Mouse (Mus musculus) hematopoietic stem cell, adult 5-6 weeks (primary cell): ENCODE data around the gene Dpy30. TPM values are rescaled to one million over a fixed set of nuclear protein-coding genes. Genes with fewer than 3 reads are reported as not detected.
"Not testable (repeated sequence)": the region's sequence is repeated elsewhere in the genome, so short reads cannot be mapped to it uniquely, and the experiment has no call there.

Source experiments
- ATAC-seq, 2 experiments: fragments of 125-278 bp in 1 of 2; replicated peaks in 1 of 2; 2 replicates each; pipeline ENCODE4 v1.8.0; 2016 to 2017; ENCODE audit warnings: inconsistent platforms in 2 of 2, mild to moderate bottlenecking in 2 of 2, moderate number of reproducible peaks in 2 of 2, low read depth in 1 of 2, moderate TSS enrichment in 1 of 2; ENCODE audit not compliant: low FRiP score in 2 of 2, poor library complexity in 2 of 2, severe bottlenecking in 2 of 2, insufficient read depth in 1 of 2, low TSS enrichment in 1 of 2
- total RNA-seq: library from RNA; stranded (forward); fragments of 172-1452, 232-1000 nt; gene quantifications from 2 replicates; pipeline ENCODE4 v1.2.3, GENCODE M21; 2017

Gene Dpy30
- total RNA-seq, 1 experiment from 2014 or later, result 150 TPM

DNA sequence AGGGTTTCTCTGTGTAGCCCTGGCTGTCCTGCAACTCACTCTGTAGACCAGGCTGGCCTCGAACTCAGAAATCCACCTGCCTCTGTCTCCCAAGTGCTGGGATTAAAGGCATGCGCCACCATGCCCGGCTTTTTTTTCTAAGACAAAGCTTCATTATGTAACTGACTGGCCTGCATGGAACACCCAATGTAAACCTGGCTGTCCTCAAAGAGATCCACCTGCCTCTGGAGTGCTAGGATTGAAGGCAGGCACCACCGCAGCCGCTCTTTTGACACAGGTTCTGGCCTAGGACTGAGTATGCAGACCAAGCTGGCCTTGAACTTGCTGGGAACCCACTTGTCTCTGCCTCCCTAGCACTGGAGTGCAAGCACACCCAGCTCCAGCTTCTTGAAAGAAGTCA lies 26.8 kb downstream of the Dpy30 start:
- not testable (repeated sequence) for ATAC-seq

DNA sequence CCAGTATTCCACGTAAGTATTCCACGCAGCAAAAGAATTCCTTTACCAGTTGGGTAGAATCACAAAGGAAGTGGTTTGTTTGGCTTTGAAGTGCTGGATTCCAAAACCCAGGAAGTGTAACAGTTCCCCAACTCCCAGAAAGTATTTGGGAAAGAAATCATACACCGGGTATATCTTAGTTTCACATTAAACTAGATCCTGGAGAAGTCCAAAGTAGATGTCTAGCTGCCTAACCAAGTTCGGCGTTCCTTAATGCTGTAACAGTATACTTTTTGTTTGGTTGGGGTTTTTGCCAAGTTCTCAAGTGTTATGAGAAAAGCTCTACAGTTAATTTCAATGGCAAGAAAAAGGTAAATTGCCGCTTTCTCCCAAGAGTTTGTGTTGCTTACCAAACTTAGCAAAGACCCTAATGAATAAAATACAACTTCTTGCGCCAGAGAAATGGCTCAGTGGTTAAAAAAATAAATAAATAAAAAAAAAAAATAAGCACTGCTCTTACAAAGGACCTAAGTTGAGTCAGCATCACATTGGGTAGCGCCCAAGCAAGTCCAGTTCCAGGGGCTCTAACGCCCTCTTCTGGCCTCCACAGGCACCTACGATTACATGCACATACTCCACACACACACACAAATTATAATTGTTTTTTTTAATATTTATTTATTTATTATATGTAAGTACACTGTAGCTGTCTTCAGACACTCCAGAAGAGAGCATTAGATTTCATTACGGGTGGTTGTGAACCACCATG lies 27.5 kb downstream of the Dpy30 start:
- ATAC-seq, result no peak

DNA sequence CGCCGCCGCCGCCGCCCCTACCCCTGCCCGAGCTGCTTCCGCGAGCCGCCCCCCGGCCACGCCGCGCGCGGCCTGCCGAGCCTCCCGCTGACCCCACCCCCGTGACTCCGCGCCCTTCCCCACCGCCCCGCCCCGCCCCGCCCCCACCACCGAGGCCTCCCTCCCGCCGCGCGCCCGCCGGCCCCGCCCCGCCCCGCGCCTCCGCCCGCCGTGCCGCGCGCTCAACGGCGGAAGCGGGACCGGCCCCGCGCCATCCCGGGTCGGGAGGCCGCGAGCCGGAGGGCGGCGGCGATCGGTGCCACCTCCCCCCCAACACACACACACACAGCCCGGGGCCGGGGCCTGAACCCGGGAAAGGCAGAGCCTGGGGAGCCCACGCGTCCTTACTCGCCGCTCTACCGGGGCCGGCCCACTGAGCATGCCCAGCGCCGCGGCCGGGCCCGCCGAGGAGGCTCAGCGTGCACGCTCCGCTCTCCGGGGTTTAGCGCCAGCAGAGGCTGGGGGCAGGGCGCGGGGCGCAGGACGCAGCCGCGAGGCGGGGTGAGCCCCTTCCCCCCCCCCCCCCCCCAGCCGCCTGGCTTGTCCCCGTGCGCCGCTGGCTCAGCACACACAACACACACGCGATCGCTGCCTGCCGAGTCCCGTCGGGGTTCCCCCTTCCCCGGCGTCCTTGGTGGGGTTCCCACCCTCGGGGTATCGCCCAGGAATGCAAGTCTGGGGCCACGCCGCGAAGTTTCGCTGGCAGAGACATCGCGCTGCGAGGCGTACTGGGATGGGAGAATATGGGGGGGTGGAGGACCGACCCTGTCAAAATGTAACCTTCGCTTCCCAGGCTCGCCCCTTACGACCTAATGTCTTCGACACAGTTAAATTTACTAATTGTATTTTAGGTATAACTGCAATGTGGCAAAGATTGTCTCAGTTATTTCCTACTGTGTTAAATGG lies 28.4 kb downstream of the Dpy30 start, which contains the start of gene Memo1:
TSS of gene Memo1 (minus strand) at position 496 of the 945 bp plus-strand sequence.
- peak; percentile 44 to 50 for ATAC-seq

DNA sequence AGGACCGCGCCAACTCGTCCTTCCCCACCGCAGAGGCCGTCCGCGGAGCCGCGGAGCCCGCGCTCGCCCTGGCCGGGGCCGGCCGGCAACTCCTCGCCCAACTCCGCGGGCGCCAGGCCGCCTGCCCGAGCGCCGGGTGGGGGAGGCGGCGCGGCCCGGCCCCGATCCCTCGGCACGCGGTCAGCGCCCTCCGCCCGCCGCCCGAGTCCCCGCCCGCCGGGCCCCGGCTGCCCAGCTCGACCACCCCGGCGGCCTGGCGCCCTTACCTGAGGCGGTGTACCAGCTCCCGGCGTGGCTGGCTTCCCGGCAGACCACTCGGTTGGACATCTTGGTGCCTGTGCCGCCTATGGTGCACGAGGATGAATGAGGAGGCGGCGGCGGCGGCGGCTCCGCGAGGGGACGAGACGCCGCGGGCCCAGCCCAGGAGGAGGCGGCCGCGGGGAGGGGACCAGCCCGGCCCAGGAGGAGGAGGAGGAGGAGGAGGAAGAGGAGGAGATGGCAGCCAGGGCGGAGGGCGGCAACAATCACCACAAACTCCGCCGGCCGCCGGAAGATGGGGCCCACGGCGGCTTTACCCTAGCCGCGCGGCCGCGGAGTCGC lies 29.2 kb downstream of the Dpy30 start:
- ATAC-seq, result peak; percentile 74 to 78

DNA sequence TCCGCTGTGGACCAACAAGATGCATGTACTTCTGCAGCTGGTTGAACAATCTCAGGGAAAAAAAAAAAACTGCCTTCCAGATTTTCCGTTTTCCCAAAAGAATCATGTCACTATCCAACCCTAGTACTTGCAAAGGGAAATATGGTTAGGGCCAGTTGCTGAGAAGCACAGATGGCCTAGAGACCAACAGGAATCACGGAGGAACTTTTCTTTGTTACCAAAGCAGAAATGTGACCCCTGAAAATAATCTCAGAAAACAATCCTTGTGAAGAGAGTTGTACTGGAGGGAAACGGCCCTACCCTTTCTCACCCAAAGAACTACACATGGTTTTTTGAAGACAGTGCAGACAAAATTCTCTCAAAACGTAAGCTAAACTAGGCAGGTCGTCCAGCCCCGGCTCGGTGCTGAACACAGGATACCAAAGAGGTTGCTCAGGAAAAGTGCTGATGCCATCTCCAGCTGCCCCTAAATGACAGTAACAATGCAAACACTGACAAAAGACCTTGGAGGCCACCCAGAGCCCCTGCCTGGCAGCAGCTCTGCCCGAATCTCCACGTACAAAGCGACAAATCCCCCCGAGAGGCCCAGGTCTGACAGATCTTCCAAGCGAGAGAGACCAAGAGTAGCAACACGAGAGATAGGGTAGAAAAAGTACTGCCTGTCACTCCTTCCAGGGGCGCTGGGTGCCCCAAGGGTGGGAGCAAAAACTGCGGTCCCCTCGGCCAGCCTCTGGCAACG lies 29.9 kb downstream of the Dpy30 start:
- ATAC-seq, result 0 out of 4 replicates have a peak, but pooled peaks have one; percentile 9 to 25

DNA sequence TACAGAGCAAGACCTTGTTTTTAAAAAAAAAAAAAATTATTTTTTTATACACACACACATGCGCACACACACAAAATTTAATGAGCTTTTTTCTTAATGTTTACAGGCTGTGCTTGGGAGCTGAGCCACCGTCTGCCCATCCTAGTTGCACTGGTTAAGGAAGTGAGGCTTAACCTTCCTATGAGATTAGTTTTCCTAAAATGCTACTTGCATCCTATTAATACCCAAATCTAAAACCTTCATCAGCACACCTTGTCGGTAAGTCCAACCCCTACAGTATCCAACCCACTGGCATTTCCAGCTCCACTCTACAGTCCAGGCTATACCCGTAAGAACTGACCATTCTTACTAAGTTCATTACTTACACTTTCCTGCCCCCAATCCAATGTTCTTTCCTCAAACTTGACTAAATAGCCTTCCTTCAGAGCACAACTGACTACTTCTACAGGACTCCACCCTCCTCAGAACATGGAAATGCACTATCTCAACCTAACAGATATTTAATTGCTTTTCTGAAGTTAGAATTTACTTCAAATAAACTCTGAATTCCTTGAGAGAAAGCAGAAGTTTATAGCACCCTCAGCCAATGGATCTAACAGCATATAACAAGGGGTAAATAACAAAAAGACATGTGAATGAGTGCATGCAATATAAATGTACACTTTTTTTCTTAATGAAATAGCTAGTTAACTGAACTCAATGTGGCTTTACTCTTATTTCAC lies 31.9 kb downstream of the Dpy30 start:
- no peak for ATAC-seq

DNA sequence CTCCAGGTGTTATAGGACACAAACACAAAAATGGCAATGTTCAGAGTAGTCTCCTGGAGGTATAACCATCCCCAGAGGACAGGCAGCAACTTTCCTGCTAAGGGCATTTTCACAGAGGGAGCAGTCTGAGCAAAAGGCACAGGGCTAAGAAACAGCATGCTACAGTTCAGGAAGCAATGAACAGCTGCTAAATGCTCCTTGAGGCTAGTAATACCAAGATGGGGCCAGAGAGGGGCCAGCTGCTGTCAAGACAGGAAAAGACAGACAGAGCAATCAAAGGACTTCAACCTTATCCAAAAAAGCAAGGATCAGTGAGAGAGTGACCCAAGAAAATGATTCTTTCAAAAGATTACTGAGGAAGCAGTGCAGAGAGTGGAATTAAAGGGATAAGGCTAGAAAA lies 32.9 kb downstream of the Dpy30 start:
- no peak for ATAC-seq

DNA sequence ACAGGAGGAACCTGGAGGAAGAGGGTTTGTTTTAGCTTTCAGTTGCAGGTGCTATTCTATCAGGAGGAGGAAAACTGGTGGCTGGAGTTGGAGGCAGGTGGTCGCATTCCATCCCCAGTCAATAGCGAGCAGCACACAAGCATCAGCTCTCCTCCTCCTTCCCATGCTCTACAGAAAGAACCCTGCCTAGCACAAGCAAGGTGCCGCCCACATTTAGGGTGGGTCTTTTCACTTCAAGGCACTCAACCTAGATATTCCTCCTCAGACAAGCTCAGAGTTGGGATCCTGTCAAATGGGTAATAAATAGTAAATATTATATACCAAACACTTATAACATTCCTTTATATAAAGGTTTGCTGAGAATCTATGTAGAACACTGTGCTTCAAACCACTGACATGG lies 33.5 kb downstream of the Dpy30 start:
- ATAC-seq, result no peak

DNA sequence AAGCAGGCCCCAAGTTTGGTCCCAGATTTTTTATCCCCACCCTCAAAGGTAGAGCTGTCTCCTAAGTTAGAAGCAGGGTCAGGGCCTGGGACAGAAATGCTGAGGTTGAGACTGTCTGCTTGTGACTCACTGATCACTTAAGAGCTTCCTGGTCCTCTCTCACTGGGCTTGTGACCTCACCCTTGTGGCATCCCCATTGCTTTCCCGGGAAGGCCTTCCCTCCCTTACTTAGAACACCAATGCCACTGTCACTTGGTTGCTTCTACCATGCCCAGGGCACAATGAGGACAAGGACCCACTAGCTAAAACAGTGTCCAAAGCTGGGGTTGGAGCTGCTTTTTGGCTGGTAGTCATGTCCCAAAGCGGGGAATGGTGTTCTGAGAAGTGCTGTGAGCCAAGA lies 35.1 kb downstream of the Dpy30 start:
- no peak for ATAC-seq

DNA sequence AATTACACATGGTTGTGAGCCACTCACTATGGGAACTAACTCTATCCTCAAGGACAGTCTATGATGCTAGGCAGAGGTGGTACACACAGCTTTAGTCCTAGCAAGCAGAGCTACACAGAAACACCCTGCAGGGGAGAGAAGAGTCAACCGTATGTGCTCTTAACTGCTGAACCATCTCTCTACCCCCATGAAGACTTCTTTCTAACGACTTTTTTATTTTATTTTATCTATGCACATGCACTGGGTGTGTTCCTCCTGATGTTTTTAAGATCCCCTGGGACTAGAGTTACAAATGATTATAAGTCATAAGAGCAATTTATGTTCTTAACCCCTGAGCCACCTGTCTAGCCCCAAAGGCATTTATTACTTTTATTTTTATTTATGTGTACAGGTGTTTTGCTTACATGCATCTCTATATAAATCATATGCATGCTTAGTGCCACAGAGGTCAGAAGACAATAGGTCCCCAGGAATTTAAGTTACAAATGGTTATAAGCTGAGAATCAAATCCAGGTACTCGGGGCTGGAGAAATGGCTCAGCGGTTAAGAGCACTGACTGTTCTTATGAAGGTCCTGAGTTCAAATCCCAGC lies 37.5 kb downstream of the Dpy30 start:
- no peak for ATAC-seq

DNA sequence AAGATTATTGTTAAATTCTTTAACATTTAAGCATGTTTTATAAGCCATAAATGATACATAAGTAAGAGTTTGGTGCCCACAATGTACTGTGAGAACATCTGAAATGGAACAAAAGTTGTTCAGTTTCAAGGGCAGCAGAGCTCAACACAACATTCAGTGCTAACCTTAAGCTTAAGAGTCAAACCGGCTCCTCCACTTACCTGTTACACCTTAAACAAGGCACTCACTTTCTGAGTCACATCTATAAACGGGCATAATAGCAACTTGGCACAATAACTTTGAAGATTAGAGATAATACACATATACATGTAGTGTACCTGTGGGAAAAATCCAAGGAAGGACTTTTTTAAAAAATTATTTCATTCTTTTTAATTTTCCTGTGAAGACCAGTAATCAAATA lies 38.0 kb downstream of the Dpy30 start:
- no peak for ATAC-seq

DNA sequence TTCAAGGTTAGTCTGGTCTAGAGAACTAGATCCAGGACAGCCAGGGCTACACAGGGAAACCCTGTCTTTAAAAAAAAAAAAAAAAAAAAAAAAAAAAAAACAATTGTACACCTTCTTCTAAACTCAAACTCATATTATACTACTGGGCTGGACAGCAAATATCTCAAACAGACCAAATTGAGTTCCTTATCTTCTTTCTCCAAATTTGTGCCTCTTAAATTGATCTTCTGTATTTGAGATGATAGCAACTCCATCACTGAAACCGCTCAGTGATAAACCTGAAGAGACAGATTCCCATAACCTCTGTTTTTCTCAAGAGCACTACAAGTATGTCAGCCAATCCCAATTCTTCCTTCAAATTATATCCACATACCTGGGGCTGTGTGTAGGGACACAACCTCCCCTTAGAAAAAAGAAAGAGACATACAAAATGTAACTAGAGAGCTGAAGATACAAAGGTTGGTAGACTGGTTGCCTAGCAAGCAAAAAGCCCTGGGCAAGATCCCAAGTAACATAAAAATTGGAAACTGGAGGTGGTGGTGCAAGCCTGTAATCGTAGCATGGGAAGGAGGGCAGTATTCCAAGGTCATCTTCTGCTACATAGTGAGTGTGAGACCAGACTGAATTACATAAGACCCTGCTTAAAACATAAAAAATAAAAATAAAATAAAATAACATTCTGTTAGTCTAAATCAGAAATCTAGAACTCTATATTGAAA lies 39.2 kb downstream of the Dpy30 start:
- no peak for ATAC-seq

DNA sequence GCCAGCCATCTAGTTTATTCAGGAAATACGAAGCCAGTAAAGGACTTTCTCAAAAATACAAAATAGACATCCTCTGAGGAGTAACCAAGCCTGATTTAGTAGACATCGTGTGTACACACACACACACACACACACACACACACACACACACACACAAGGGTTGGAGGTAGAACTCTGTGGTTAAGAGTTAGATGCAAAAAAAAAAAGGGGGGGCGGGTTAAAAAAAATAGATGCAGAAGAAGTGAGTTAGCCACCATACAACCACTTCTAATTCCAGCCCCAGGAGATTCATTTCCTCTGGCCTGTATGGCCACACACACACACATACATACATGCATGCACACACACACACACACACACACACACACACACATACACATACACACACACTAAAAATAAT lies 41.7 kb downstream of the Dpy30 start:
- ATAC-seq, result no peak

DNA sequence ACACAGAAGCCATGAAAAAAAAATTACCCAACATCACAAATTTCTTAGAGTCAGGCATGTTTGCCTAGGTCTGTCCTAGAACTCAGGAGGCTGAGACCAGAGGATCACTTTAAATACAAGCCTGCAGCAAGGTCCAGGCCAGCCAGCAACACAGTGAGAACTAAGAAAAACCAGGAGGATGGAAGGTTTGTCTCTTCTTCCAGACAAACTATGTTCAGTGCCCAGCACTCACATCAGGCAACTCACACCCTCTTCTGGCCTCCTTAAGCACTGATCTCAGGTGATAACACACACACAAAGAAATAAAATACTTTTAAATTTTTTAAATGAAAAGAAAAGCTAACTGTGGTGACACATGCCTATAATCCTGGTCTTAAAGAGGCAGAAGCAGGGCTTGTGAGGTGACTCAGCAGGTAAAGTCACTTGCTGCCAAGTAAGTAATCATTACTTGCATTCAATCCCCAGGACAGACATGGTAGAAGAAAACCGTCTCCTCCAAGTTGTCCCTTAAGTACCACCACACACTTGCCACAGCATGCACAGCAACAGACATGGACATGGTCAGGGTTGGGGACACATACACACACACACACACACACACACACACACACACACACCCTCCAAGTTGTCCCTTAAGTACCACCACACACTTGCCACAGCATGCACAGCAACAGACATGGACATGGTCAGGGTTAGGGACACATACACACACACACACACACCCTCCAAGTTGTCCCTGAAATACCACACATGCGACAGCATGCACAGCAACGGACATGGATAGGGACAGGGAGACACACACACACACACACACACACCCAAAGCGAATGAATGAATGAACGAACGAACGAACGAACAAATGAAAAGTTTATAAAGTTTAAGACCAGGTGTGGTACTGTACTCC lies 44.5 kb downstream of the Dpy30 start:
- 0 out of 4 replicates have a peak, but pooled peaks of 1 of the 2 experiments have one; percentile 22 for ATAC-seq

DNA sequence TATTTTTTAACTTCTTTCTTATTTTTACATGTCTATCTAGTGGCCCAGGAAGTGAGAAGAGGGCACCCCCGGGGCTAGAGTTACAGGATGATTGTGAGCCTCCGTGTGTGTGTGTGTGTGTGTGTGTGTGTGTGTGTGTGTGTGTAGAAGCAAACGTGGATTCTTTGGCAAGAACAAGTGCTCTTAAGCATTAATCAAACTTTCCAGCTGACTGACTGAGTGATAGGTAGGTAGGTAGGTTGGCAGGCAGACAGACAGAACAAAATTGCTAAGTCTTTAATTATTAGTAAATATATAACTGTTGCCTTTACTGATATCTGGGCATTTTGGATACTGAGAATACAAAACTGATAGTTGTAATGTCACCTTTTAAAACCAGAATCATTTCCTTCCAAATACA lies 49.3 kb downstream of the Dpy30 start:
- ATAC-seq, result no peak
